Mouse (Mus musculus): ENCODE measurements around the gene Adgrl1.
"Not testable (repeated sequence)": the region's sequence is repeated elsewhere in the genome, so short reads cannot be mapped to it uniquely, and the experiment has no call there.

Gene Adgrl1

GRCm38 (mm10) chr8:83956789-83957188 is 56.9 kb downstream of the Adgrl1 start:
- DNase-seq = no peak

GRCm38 (mm10) chr8:83964015-83964765 is 64.3 kb downstream of the Adgrl1 start:
- DNase-seq = no peak

- DNase-seq = no peak
These were observed 67.8 kb downstream of the Adgrl1 start for GRCm38 (mm10) chr8:83967701-83968100.

GRCm38 (mm10) chr8:83971121-83971520 is 71.2 kb downstream of the Adgrl1 start:
- no peak for DNase-seq

GRCm38 (mm10) chr8:83971661-83972060 is 71.8 kb downstream of the Adgrl1 start:
- DNase-seq = no peak

GRCm38 (mm10) chr8:83972150-83973120 is 72.5 kb downstream of the Adgrl1 start, which contains the start of gene Prkaca:
TSS of gene Prkaca (plus strand) at chr8:83972993.
- peak; percentile 96 for DNase-seq

GRCm38 (mm10) chr8:83973161-83974031 is 73.5 kb downstream of the Adgrl1 start:
- DNase-seq = no peak

- no peak for DNase-seq
These were observed 74.6 kb downstream of the Adgrl1 start for GRCm38 (mm10) chr8:83974521-83974920.

- peak; percentile 58 for DNase-seq
These were observed 76.3 kb downstream of the Adgrl1 start for GRCm38 (mm10) chr8:83976101-83976630.

- no peak for DNase-seq
These were observed 77.0 kb downstream of the Adgrl1 start for GRCm38 (mm10) chr8:83976779-83977350.

- peak; percentile 42 for DNase-seq
These were observed 77.7 kb downstream of the Adgrl1 start for GRCm38 (mm10) chr8:83977646-83978045.

- DNase-seq = no peak
These were observed 78.3 kb downstream of the Adgrl1 start for GRCm38 (mm10) chr8:83978200-83978599.

GRCm38 (mm10) chr8:83980250-83980649 is 80.3 kb downstream of the Adgrl1 start:
- no peak for DNase-seq

- no peak for DNase-seq
These were observed 80.9 kb downstream of the Adgrl1 start for GRCm38 (mm10) chr8:83980845-83981244.

GRCm38 (mm10) chr8:83981533-83981932 is 81.6 kb downstream of the Adgrl1 start:
- no peak for DNase-seq

- no peak for DNase-seq
These were observed 82.5 kb downstream of the Adgrl1 start for GRCm38 (mm10) chr8:83982449-83982848.

GRCm38 (mm10) chr8:83983222-83983621 is 83.3 kb downstream of the Adgrl1 start:
- not testable (repeated sequence) for DNase-seq

- DNase-seq = no peak
These were observed 89.3 kb downstream of the Adgrl1 start for GRCm38 (mm10) chr8:83989243-83989642.

- no peak for DNase-seq
These were observed 90.3 kb downstream of the Adgrl1 start for GRCm38 (mm10) chr8:83990170-83990569.
